Mouse (Mus musculus) stomach, postnatal 0 days (tissue): Measurements from ENCODE around the gene Picalm. TPM values are rescaled to one million over a fixed set of nuclear protein-coding genes. Genes with fewer than 3 reads are reported as not detected.

Experiments
- ATAC-seq: fragments of 200-750 bp; cut with Nextera tagmentation; 2 replicates; pipeline ENCODE4 v1.8.0; 2017; ENCODE audit not compliant: low FRiP score, low TSS enrichment
- DNase-seq: peaks from one replicate; pipeline ENCODE4 v3.0.0-alpha.2; 2016; ENCODE audit warnings: low spot score
- H3K27ac ChIP-seq: fragments of 300-500 bp; sonication (generic); replicated peaks from 2 replicates; pipeline ENCODE4 v1.5.1; 2014; ENCODE audit warnings: mild to moderate bottlenecking, control low read depth
- H3K27me3 ChIP-seq: fragments of 300-500 bp; sonication (generic); 2 replicates; pipeline ENCODE4 v1.6.1; 2014; ENCODE audit warnings: low read length; ENCODE audit not compliant: control insufficient read depth, insufficient read depth
- H3K36me3 ChIP-seq: fragments of 300-500 bp; sonication (generic); 2 replicates; pipeline ENCODE4 v1.6.1; 2014; ENCODE audit warnings: low read length, mixed read lengths; ENCODE audit not compliant: control insufficient read depth, insufficient read depth
- H3K4me1 ChIP-seq: fragments of 300-500 bp; sonication (generic); replicated peaks from 2 replicates; pipeline ENCODE4 v1.6.1; 2014; ENCODE audit warnings: antibody characterized with exemption; ENCODE audit not compliant: control insufficient read depth, insufficient read depth
- H3K4me2 ChIP-seq: fragments of 300-500 bp; sonication (generic); replicated peaks from 2 replicates; pipeline ENCODE4 v1.6.1; 2014; ENCODE audit warnings: low read depth, mild to moderate bottlenecking, control low read depth, moderate library complexity
- H3K4me3 ChIP-seq: fragments of 300-500 bp; sonication (generic); 2 replicates; pipeline ENCODE4 v1.5.1; 2014; ENCODE audit warnings: low read depth, low read length, control low read depth
- H3K9ac ChIP-seq: fragments of 300-500 bp; sonication (generic); 2 replicates; pipeline ENCODE4 v1.6.1; 2014; ENCODE audit warnings: mild to moderate bottlenecking, low read length, control low read depth, mixed read lengths
- H3K9me3 ChIP-seq: fragments of 300-500 bp; sonication (generic); 2 replicates; pipeline ENCODE4 v1.6.1; 2016; ENCODE audit warnings: low read length; ENCODE audit not compliant: control insufficient read depth
- CTCF ChIP-seq: IDR thresholded peaks from 2 replicates; pipeline ENCODE4 v1.5.1; 2016; ENCODE audit warnings: antibody characterized with exemption, low read depth, mild to moderate bottlenecking, moderate library complexity
- EP300 ChIP-seq: optimal IDR thresholded peaks from 2 replicates; pipeline ENCODE3; 2016; ENCODE audit warnings: antibody characterized with exemption
- WGBS: fragments of 180-500 bp; shearing (Covaris S2); extraction: QIAGEN DNeasy Blood & Tissue Kit; methylation state at CpG from one replicate; pipeline ENCODE4 v1.1.7; 2014; 5-methylcytosine and 5-hydroxymethylcytosine counted together
- polyA plus RNA-seq: library from polyadenylated mRNA; unstranded; fragments of >200 nt; fragmentation: Nextera tagmentation; extraction: Ambion mirVana; gene quantifications from 2 replicates; pipeline ENCODE4 v1.2.1, GENCODE M21; 2015

Gene Picalm
- polyA plus RNA-seq, 1 experiment from 2014 or later, result 25.1 TPM

DNA sequence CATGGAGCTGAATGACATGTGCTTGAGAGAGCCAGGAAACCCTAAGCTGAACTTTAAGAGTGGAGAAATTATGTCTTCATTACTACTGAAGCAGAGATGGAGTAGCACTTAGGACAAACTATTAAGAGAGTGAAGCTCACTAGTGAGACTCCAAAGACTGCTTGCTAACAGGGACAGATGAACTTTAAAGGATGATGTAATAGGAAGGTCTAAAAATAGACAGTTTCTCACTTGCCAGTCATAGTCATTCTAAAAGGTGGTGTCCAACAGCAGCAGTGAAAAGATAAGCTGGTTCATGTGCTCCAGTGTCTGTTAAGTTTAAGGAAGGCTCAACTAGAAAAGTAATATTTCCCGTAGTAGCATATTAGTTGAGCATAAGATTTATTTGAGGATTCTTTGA, 16.3 kb downstream of the Picalm start:
- TF ChIP-seq EP300, result no peak
- TF ChIP-seq CTCF, result no peak
- peak overlapping the region; percentile 9; the same call in 1 of the 2 replicates for H3K4me2 ChIP-seq

DNA sequence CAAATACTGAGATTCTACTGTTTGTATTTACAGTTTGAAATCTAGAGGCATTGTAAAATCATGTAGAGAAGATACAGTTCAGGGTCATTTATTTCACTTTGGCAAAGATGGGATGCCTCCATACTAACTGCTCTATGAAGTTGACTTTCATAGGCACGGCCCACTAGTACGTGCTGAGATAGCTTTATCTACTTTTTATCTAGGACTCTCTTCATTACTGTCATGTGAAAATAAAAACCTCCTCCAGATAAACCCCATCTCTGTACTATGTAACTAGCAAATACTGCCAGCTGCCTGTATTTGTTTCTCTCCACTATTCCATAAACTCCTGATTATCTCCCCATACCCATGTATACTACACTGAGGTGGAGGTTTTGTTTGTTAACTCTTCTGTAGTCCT, 18.0 kb downstream of the Picalm start:
- Histone ChIP-seq H3K4me2 (no peak overlapping the region), H3K27me3 (no peaks in the 10 kb centered on the region), H3K9ac (no peak overlapping the region), H3K36me3 (0 out of 2 replicates have a peak, but pooled peaks cover 2% of the 10 kb centered on the region), H3K4me1 (no peaks in the 10 kb centered on the region; the same call in 1 of the 2 replicates), H3K4me3 (no peak overlapping the region), H3K27ac (no peak overlapping the region), H3K9me3 (no peaks in the 10 kb centered on the region)
- TF ChIP-seq EP300 (no peak), CTCF (no peak)
- no peak for DNase-seq
- ATAC-seq, result no peak
- WGBS, result 37% methylated on average over 2 of the region's 2 CpGs

More for the DNA sequence above, 16.3 kb downstream of the Picalm start:
- ATAC-seq (peak; percentile 39), DNase-seq (no peak)
- Histone ChIP-seq H3K9ac (no peak overlapping the region), H3K36me3 (no peaks in the 10 kb centered on the region), H3K4me1 (peaks cover 2% of the 10 kb centered on the region; the same call in 1 of the 2 replicates), H3K9me3 (no peaks in the 10 kb centered on the region), H3K27me3 (no peaks in the 10 kb centered on the region), H3K27ac (0 out of 2 replicates have a peak overlapping the region, but pooled peaks have one; percentile 5), H3K4me3 (no peak overlapping the region)
- WGBS, result 23% methylated on average over 1 of the region's 1 CpGs

DNA sequence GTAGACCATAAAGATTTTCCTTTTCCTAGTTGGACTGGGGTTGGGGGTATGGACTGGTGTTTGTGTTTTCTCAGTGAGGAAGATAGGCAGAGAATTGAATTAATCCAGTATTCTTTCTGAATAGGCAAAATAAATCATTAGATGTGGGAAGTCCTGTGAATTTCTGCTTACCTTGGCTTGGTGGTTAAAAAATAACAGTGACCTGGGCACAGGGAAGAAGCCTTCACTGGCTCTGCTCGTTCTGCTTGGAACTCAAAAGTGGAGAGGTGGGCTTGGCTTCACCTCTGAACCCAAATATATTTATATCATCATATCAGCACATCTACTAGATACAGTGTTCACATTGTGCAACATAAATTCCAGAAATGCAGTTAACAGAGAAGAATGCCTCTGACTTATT, 18.5 kb downstream of the Picalm start:
- Histone ChIP-seq H3K9me3 (no peaks in the 10 kb centered on the region), H3K4me3 (no peak overlapping the region), H3K9ac (no peak overlapping the region), H3K27ac (no peak overlapping the region), H3K4me1 (no peaks in the 10 kb centered on the region; the same call in 1 of the 2 replicates), H3K27me3 (no peaks in the 10 kb centered on the region), H3K4me2 (no peak overlapping the region), H3K36me3 (0 out of 2 replicates have a peak, but pooled peaks cover 2% of the 10 kb centered on the region)
- TF ChIP-seq CTCF, result no peak
- no peak for TF ChIP-seq EP300
- ATAC-seq (no peak), DNase-seq (no peak)
- WGBS, result 21% methylated on average over 1 of the region's 1 CpGs

DNA sequence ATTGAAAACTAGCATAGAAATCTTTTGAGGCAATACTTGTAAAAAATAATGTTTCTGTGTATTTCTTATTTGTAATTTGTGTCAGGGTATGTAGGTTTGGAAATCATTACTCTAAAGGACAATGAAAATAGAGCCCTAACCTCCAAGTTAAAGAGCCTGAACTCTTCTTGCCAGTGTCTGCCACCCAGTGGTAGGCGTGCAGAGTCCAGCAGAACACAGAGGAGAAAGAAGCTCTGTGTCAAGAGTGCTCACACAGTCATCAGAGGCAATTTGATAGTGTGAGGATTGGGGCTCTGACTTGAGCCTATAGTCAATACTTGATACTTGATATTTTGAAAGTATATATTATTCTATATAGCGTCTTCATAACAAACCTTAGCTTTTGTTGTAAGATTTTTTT, 20.3 kb downstream of the Picalm start:
- Histone ChIP-seq H3K27me3 (no peaks in the 10 kb centered on the region), H3K4me3 (no peak overlapping the region), H3K4me1 (no peaks in the 10 kb centered on the region; the same call in 1 of the 2 replicates), H3K9ac (no peak overlapping the region), H3K9me3 (no peaks in the 10 kb centered on the region), H3K4me2 (no peak overlapping the region), H3K36me3 (0 out of 2 replicates have a peak, but pooled peaks cover 2% of the 10 kb centered on the region), H3K27ac (no peak overlapping the region)
- ATAC-seq (peak; percentile 81), DNase-seq (peak; percentile 60)
- no peak for TF ChIP-seq EP300
- peak; percentile 87 for TF ChIP-seq CTCF
- 37% methylated on average over 2 of the region's 2 CpGs for WGBS

DNA sequence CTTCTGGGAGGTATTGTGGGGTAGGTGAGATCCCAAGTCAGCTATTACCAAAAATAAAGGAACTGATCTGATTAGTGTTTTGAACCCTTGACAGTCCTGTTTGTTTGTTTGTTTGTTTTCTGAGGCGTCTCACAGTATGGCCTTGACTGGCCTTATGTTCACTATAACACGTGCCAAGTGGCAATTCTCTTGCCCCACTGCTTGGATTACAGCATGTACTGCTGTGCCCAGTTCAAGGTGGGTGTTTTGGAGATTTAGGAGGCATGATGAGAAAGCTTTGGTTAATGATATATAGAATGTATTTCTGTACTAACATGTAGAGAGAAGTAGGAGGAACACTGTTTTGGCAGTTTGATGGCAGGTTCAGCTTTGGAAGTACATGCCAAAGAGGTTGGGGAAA, 28.0 kb downstream of the Picalm start:
- no peaks in the 10 kb centered on the region for H3K9me3 ChIP-seq
- ATAC-seq (no peak), DNase-seq (no peak)
- H3K4me1 ChIP-seq, result no peaks in the 10 kb centered on the region
- H3K9ac ChIP-seq, result no peak overlapping the region
- no peak overlapping the region for H3K4me3 ChIP-seq
- H3K27me3 ChIP-seq, result no peaks in the 10 kb centered on the region
- peaks cover 11% of the 10 kb centered on the region for H3K36me3 ChIP-seq
- H3K27ac ChIP-seq, result no peak overlapping the region
- 76% methylated on average over 2 of the region's 2 CpGs for WGBS
- no peak overlapping the region for H3K4me2 ChIP-seq
- no peak for TF ChIP-seq CTCF
- TF ChIP-seq EP300, result no peak

DNA sequence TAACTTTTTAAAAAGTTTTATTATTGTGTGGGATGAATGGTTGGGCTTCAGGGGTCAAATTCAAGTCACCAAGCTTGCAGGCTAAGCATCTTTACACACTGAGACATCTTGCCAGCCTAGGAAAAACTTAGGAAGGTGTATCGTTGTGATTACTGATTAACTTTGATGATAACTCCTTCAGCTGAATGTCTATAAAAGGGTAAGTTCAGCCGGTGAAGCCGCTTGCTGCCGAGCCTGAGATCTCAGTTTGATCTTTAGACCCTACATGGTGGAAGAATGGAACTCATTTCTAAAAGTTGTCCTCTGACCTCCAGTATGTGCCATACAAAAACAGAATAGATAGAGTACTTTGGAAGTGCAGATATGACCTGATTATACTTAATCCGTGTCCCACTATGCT, 30.6 kb downstream of the Picalm start:
- ATAC-seq, result no peak
- Histone ChIP-seq H3K9ac (no peak overlapping the region), H3K4me3 (no peak overlapping the region), H3K27me3 (no peaks in the 10 kb centered on the region), H3K27ac (no peak overlapping the region), H3K9me3 (no peaks in the 10 kb centered on the region), H3K4me1 (no peaks in the 10 kb centered on the region), H3K4me2 (no peak overlapping the region), H3K36me3 (peaks cover 11% of the 10 kb centered on the region)
- no peak for DNase-seq
- TF ChIP-seq CTCF (no peak), EP300 (no peak)
- WGBS, result 59% methylated on average over 5 of the region's 5 CpGs
